21 mouse cellular contexts compared by ENCODE assay signal in the genomic region with DNA sequence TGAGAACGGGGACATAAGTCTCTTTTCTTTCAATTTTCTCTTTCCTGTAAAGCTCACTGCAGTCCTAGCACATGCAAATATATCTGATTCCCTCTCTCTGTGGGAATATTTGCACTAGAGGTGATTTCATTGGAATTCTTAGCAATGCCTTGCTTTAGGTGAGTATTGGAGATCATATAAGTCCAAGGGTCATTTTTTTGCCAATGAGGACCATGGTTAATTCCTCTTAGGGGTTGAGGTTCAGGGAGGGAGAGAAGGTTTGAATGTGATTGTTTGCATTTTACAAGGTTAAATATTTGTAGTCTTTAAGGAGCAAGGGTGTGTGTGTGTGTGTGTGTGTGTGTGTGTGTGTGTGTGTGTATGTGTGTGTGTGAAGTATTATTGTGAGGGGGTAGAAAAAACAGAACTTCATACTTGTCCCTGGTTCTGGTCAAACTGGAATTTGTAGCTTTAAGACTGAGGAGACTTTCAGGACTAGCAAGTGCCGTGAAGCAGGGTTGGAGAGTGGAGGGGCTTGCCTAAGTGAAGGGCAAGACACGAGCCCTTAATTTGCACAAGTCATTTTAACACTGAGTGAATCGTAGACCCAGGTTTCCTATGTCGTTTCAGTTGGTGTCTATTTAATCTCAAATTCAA.
DNase-seq lines count a peak whose midpoint lies in the region; ATAC-seq and TF ChIP-seq lines count a peak whose summit lies in the region.
"Had no signal": no experiment of that assay in that cellular context is flagged by ENCODE, and none has a peak within 500 bp of the region (broad histone marks: within the 10 kb centered on the region; RNA-seq: fewer than 3 reads in every experiment).

No protein-coding gene starts in this region.

- H3K4me3 ChIP-seq in kidney, embryonic 15.5 days (replicated peaks): no peak overlapping the region
- H3K4me3 ChIP-seq in lung, embryonic 16.5 days (ENCODE audit: low read length): no peak overlapping the region
- H3K4me3 ChIP-seq in lung, adult 2 months (replicated peaks; ENCODE audit: extremely low read depth, low read depth, low read length): no peak overlapping the region
- H3K4me3 ChIP-seq in embryonic fibroblast, embryonic 13.5 days (ENCODE audit: insufficient read depth, low read length): no peak overlapping the region
- no peak overlapping the region for H3K4me3 ChIP-seq in stomach, embryonic 16.5 days (replicated peaks; ENCODE audit: low read length)
- H3K4me3 ChIP-seq: embryonic facial prominence, embryonic 12.5 days; forebrain, embryonic 12.5 days; heart, adult 2 months; heart, embryonic 12.5 days had no signal

- H3K27ac ChIP-seq in kidney, embryonic 15.5 days: peak overlapping the region; percentile 67; the same call in 1 of the 2 replicates
- H3K27ac ChIP-seq in lung, embryonic 16.5 days (ENCODE audit: low read length): peak overlapping the region; percentile 66
- H3K27ac ChIP-seq in embryonic fibroblast, embryonic 13.5 days (ENCODE audit: insufficient read depth, low read length): peak overlapping the region; percentile 90; the same call in 1 of the 2 replicates
- H3K27ac ChIP-seq in stomach, embryonic 16.5 days (ENCODE audit: low read length): peak overlapping the region; percentile 58
- H3K27ac ChIP-seq: embryonic facial prominence, embryonic 12.5 days; forebrain, embryonic 12.5 days had no signal

- no peak overlapping the region for H3K9ac ChIP-seq in kidney, embryonic 15.5 days
- H3K9ac ChIP-seq in lung, embryonic 16.5 days (ENCODE audit: low read length): no peak overlapping the region
- H3K9ac ChIP-seq in stomach, embryonic 16.5 days (ENCODE audit: low read length): no peak overlapping the region
- H3K9ac ChIP-seq: embryonic facial prominence, embryonic 12.5 days; forebrain, embryonic 12.5 days; heart, embryonic 12.5 days had no signal

- H3K4me1 ChIP-seq in kidney, embryonic 15.5 days: peaks cover 42% of the 10 kb centered on the region
- H3K4me1 ChIP-seq in lung, embryonic 16.5 days (replicated peaks; ENCODE audit: control insufficient read depth, insufficient read depth, low read length): peaks cover 6% of the 10 kb centered on the region; the same call in 1 of the 2 replicates
- H3K4me1 ChIP-seq in lung, adult 2 months (ENCODE audit: control insufficient read depth, insufficient read depth, low read length): no peaks in the 10 kb centered on the region; the same call in 1 of the 2 replicates
- H3K4me1 ChIP-seq in embryonic fibroblast, embryonic 13.5 days (ENCODE audit: control insufficient read depth, insufficient read depth, low read length): peaks cover 23% of the 10 kb centered on the region
- peaks cover 5% of the 10 kb centered on the region; the same call in 1 of the 2 replicates for H3K4me1 ChIP-seq in stomach, embryonic 16.5 days (ENCODE audit: control insufficient read depth, insufficient read depth, low read length)
- H3K4me1 ChIP-seq: embryonic facial prominence, embryonic 12.5 days; forebrain, embryonic 12.5 days had no signal

- no peak for DNase-seq in kidney, adult 8-10 months
- no peak for DNase-seq in lung, adult 2 months
- no peak for DNase-seq in heart, postnatal 4 days
- DNase-seq in gastrocnemius, postnatal 4 days (ENCODE audit: low spot score in 2 of 2): no peak
- DNase-seq: adrenal gland, postnatal 14 days; cerebellum, adult 11-12 months; cerebellum, adult 9-10 months; cerebellum, postnatal 25 days; gastrocnemius, postnatal 10 days; heart, adult 2 months had no signal

- no peaks in the 10 kb centered on the region for H3K27me3 ChIP-seq in kidney, embryonic 15.5 days
- H3K27me3 ChIP-seq in lung, embryonic 16.5 days (ENCODE audit: control insufficient read depth, insufficient read depth, low read depth, low read length): no peaks in the 10 kb centered on the region
- no peaks in the 10 kb centered on the region for H3K27me3 ChIP-seq in stomach, embryonic 16.5 days (ENCODE audit: control insufficient read depth, insufficient read depth, low read length)
- H3K27me3 ChIP-seq: CH12.LX; embryonic facial prominence, embryonic 12.5 days; forebrain, embryonic 12.5 days; heart, embryonic 12.5 days; Patski had no signal

- H3K36me3 ChIP-seq in kidney, embryonic 15.5 days: no peaks in the 10 kb centered on the region
- H3K36me3 ChIP-seq in lung, embryonic 16.5 days (ENCODE audit: control insufficient read depth, insufficient read depth, low read length): no peaks in the 10 kb centered on the region
- H3K36me3 ChIP-seq in stomach, embryonic 16.5 days (ENCODE audit: control insufficient read depth, insufficient read depth, low read length): no peaks in the 10 kb centered on the region
- H3K36me3 ChIP-seq: embryonic facial prominence, embryonic 12.5 days; forebrain, embryonic 12.5 days; heart, embryonic 12.5 days had no signal

- WGBS in kidney, embryonic 15.5 days: 56% methylated on average over 5 of the region's 5 CpGs
- 53% methylated on average over 5 of the region's 5 CpGs for WGBS in lung, embryonic 16.5 days
- 71% methylated on average over 5 of the region's 5 CpGs for WGBS in lung, adult 2 months
- 44% methylated on average over 5 of the region's 5 CpGs for WGBS in stomach, embryonic 16.5 days

- ATAC-seq in kidney, embryonic 15.5 days (replicated peaks; ENCODE audit: low FRiP score): no peak
- peak; percentile 74 for ATAC-seq in lung, embryonic 16.5 days (ENCODE audit: low read depth)
- peak; percentile 81 for ATAC-seq in stomach, embryonic 16.5 days (ENCODE audit: insufficient read depth, low FRiP score)
- ATAC-seq: activated CD4-positive, CD25-positive, alpha-beta regulatory T cell, adult 4 months; forebrain, embryonic 16.5 days; Patski had no signal

- TF ChIP-seq CTCF in lung, adult 2 months (IDR thresholded peaks at IDR 0.05; ENCODE audit: insufficient read depth, low read length): no peak
- no peak for TF ChIP-seq CTCF in embryonic fibroblast, embryonic 13.5 days (IDR thresholded peaks at IDR 0.05; ENCODE audit: borderline replicate concordance, insufficient read depth, low read length)

- H3K9me3 ChIP-seq in kidney, embryonic 15.5 days (replicated peaks): no peaks in the 10 kb centered on the region
- no peaks in the 10 kb centered on the region for H3K9me3 ChIP-seq in lung, embryonic 16.5 days (ENCODE audit: control insufficient read depth, low read length)
- no peaks in the 10 kb centered on the region for H3K9me3 ChIP-seq in stomach, embryonic 16.5 days (replicated peaks; ENCODE audit: control insufficient read depth, low read length)
- H3K9me3 ChIP-seq: embryonic facial prominence, embryonic 12.5 days; forebrain, embryonic 12.5 days; heart, embryonic 12.5 days had no signal

- no peak for TF ChIP-seq POLR2A in lung, adult 2 months (IDR thresholded peaks at IDR 0.05; ENCODE audit: borderline replicate concordance, extremely low read depth, low read depth, low read length)
- no peak for TF ChIP-seq POLR2A in embryonic fibroblast, embryonic 13.5 days (IDR thresholded peaks at IDR 0.05; ENCODE audit: low read depth, low read length)

- H3K4me2 ChIP-seq in kidney, embryonic 15.5 days: no peak overlapping the region
- H3K4me2 ChIP-seq in lung, embryonic 16.5 days (ENCODE audit: low read depth, low read length): no peak overlapping the region; the same call in 1 of the 2 replicates
- no peak overlapping the region for H3K4me2 ChIP-seq in stomach, embryonic 16.5 days (ENCODE audit: low read depth, low read length)
- H3K4me2 ChIP-seq: embryonic facial prominence, embryonic 12.5 days; forebrain, embryonic 12.5 days; heart, embryonic 12.5 days had no signal
